Mouse (Mus musculus): ENCODE results near the gene Eif3b.

- TF ChIP-seq POLR2A (IDR thresholded peaks at IDR 0.05; ENCODE audit: borderline replicate concordance, insufficient read depth, low read length), result no peak
- TF ChIP-seq CTCF (IDR thresholded peaks at IDR 0.05; ENCODE audit: borderline replicate concordance, insufficient read depth, low read depth, low read length), result no peak
Measured at GRCm38 (mm10) chr5:140383559-140383958, 35.6 kb upstream of the Eif3b start.

Data from cerebellum, adult 2 months (tissue).